Mouse (Mus musculus): ENCODE results near the gene 1700113H08Rik.

DNA sequence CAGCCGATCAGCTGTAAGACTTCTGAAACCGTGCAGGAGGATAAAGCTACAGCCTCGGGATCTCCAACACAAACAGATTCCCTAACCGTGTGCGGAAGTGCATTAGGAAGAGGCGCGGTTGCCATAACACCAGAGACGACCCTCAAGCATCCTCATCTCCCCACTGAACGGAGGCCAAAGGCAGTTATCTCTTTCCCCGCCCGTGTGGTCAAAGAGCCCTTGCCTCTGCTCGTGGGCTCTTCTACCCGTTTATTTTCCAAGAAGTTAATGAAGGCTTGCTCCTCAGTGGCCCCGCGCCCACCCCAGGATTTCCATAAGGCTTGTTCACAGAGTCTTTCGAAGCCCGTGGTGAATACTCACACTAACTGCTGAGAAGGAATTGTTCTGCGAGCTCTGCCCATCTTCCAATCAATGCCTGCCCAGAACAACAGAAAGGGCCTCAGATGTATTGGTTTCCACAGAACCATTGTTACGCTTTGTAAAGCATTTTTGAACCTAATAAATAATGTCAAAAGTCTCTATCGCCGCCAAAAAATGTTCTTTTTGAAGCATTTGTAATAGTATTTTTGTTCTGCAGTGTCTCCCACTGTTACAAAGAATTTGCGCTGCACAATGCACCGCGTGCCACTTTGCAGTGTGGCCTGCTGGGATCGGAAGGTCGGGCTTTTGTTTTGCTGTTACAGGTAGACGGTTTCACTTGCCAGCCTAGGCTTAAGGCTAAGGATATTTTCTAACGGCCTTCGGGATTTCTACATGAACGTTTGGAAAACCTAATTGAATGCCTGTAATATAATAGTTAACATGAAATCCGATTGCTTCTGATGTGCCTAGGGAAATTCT, 172.4 kb downstream of the 1700113H08Rik start:
- TF ChIP-seq CTCF (IDR thresholded peaks at IDR 0.05; ENCODE audit: extremely low read depth, insufficient read depth, low read length) (no peak), POLR2A (IDR thresholded peaks at IDR 0.05; ENCODE audit: extremely low read depth, insufficient read depth, low read length) (no peak)

All from cortical plate, adult 2 months (tissue).